Mouse (Mus musculus): ENCODE results near the gene Tspyl1. TPM values are rescaled to one million over a fixed set of nuclear protein-coding genes. Genes with fewer than 3 reads are reported as not detected.
"Not testable (repeated sequence)": the region's sequence is repeated elsewhere in the genome, so short reads cannot be mapped to it uniquely, and the experiment has no call there.

Tspyl1 gene
- 57.7 and 69.3 TPM in 2 replicates for polyA plus RNA-seq (2016; fragmentation: Nextera tagmentation; extraction: Ambion mirVana)

- H3K4me1 ChIP-seq: peaks cover 26% of the 10 kb centered on the region
- 0% methylated on average over 38 of the region's 38 CpGs for WGBS
- no peaks in the 10 kb centered on the region for H3K27me3 ChIP-seq (ENCODE audit: low read depth, poor library complexity, severe bottlenecking)
- peak within 1 kb of the TSS; percentile 88 for H3K27ac ChIP-seq
- H3K9me3 ChIP-seq (replicated peaks): no peaks in the 10 kb centered on the region
- peak; percentile 96 for DNase-seq (ENCODE audit: low spot score)
- peak within 1 kb of the TSS; percentile 85 for H3K4me3 ChIP-seq
- peaks cover 27% of the 10 kb centered on the region for H3K36me3 ChIP-seq
Measured at GRCm38 (mm10) chr10:34281962-34282388, at the start of gene Tspyl1. TSS of gene Tspyl1 (plus strand) at chr10:34282190.

- Histone ChIP-seq H3K4me3 (no peak overlapping the region), H3K9me3 (replicated peaks) (no peaks in the 10 kb centered on the region), H3K4me1 (peaks cover 8% of the 10 kb centered on the region), H3K27ac (no peak overlapping the region), H3K27me3 (ENCODE audit: low read depth, poor library complexity, severe bottlenecking) (no peaks in the 10 kb centered on the region), H3K36me3 (no peaks in the 10 kb centered on the region)
- DNase-seq (ENCODE audit: low spot score): no peak
- 67% methylated on average over 1 of the region's 1 CpGs for WGBS
Measured at GRCm38 (mm10) chr10:34233418-34233817, 48.6 kb upstream of the Tspyl1 start.

GRCm38 (mm10) chr10:34233931-34234745 is 47.9 kb upstream of the Tspyl1 start:
- H3K27ac ChIP-seq: no peak overlapping the region
- peaks cover 8% of the 10 kb centered on the region for H3K4me1 ChIP-seq
- H3K4me3 ChIP-seq: no peak overlapping the region
- H3K36me3 ChIP-seq: no peaks in the 10 kb centered on the region
- H3K9me3 ChIP-seq (replicated peaks): no peaks in the 10 kb centered on the region
- WGBS: 32% methylated on average over 2 of the region's 2 CpGs
- no peaks in the 10 kb centered on the region for H3K27me3 ChIP-seq (ENCODE audit: low read depth, poor library complexity, severe bottlenecking)
- no peak for DNase-seq (ENCODE audit: low spot score)

GRCm38 (mm10) chr10:34235384-34235783 is 46.6 kb upstream of the Tspyl1 start:
- Histone ChIP-seq H3K36me3 (no peaks in the 10 kb centered on the region), H3K9me3 (replicated peaks) (no peaks in the 10 kb centered on the region), H3K27ac (no peak overlapping the region), H3K4me1 (peaks cover 8% of the 10 kb centered on the region), H3K4me3 (no peak overlapping the region), H3K27me3 (ENCODE audit: low read depth, poor library complexity, severe bottlenecking) (no peaks in the 10 kb centered on the region)
- 49% methylated on average over 3 of the region's 3 CpGs for WGBS
- DNase-seq (ENCODE audit: low spot score): no peak

- H3K27me3 ChIP-seq (ENCODE audit: low read depth, poor library complexity, severe bottlenecking): no peaks in the 10 kb centered on the region
- 90% methylated on average over 5 of the region's 5 CpGs for WGBS
- no peak overlapping the region for H3K4me3 ChIP-seq
- H3K36me3 ChIP-seq: no peaks in the 10 kb centered on the region
- no peaks in the 10 kb centered on the region for H3K9me3 ChIP-seq (replicated peaks)
- H3K4me1 ChIP-seq: peaks cover 8% of the 10 kb centered on the region
- H3K27ac ChIP-seq: no peak overlapping the region
- DNase-seq (ENCODE audit: low spot score): no peak
Measured at GRCm38 (mm10) chr10:34236569-34236968, 45.4 kb upstream of the Tspyl1 start.

- Histone ChIP-seq H3K36me3 (no peaks in the 10 kb centered on the region), H3K4me1 (peaks cover 6% of the 10 kb centered on the region), H3K9me3 (replicated peaks) (no peaks in the 10 kb centered on the region), H3K27ac (no peak overlapping the region), H3K27me3 (ENCODE audit: low read depth, poor library complexity, severe bottlenecking) (no peaks in the 10 kb centered on the region), H3K4me3 (no peak overlapping the region)
- 76% methylated on average over 4 of the region's 4 CpGs for WGBS
- no peak for DNase-seq (ENCODE audit: low spot score)
Measured at GRCm38 (mm10) chr10:34238536-34238935, 43.5 kb upstream of the Tspyl1 start.

- no peak for DNase-seq (ENCODE audit: low spot score)
- Histone ChIP-seq H3K27me3 (ENCODE audit: low read depth, poor library complexity, severe bottlenecking) (no peaks in the 10 kb centered on the region), H3K9me3 (replicated peaks) (no peaks in the 10 kb centered on the region), H3K36me3 (no peaks in the 10 kb centered on the region), H3K4me1 (no peaks in the 10 kb centered on the region), H3K27ac (no peak overlapping the region), H3K4me3 (no peak overlapping the region)
- 81% methylated on average over 5 of the region's 5 CpGs for WGBS
Measured at GRCm38 (mm10) chr10:34244745-34245144, 37.2 kb upstream of the Tspyl1 start.

- no peaks in the 10 kb centered on the region for H3K27me3 ChIP-seq (ENCODE audit: low read depth, poor library complexity, severe bottlenecking)
- H3K9me3 ChIP-seq (replicated peaks): no peaks in the 10 kb centered on the region
- 69% methylated on average over 2 of the region's 2 CpGs for WGBS
- no peak overlapping the region for H3K4me3 ChIP-seq
- H3K27ac ChIP-seq: no peak overlapping the region
- DNase-seq (ENCODE audit: low spot score): no peak
- no peaks in the 10 kb centered on the region for H3K36me3 ChIP-seq
- H3K4me1 ChIP-seq: no peaks in the 10 kb centered on the region
Measured at GRCm38 (mm10) chr10:34246106-34246505, 35.9 kb upstream of the Tspyl1 start.

- no peaks in the 10 kb centered on the region for H3K36me3 ChIP-seq
- H3K27ac ChIP-seq: no peak overlapping the region
- no peak for DNase-seq (ENCODE audit: low spot score)
- H3K4me1 ChIP-seq: no peaks in the 10 kb centered on the region
- H3K9me3 ChIP-seq (replicated peaks): no peaks in the 10 kb centered on the region
- WGBS: 67% methylated on average over 3 of the region's 3 CpGs
- no peaks in the 10 kb centered on the region for H3K27me3 ChIP-seq (ENCODE audit: low read depth, poor library complexity, severe bottlenecking)
- H3K4me3 ChIP-seq: no peak overlapping the region
Measured at GRCm38 (mm10) chr10:34247757-34248156, 34.2 kb upstream of the Tspyl1 start.

- 72% methylated on average over 2 of the region's 2 CpGs for WGBS
- no peaks in the 10 kb centered on the region for H3K4me1 ChIP-seq
- H3K27me3 ChIP-seq (ENCODE audit: low read depth, poor library complexity, severe bottlenecking): no peaks in the 10 kb centered on the region
- no peak for DNase-seq (ENCODE audit: low spot score)
- no peaks in the 10 kb centered on the region for H3K36me3 ChIP-seq
- no peak overlapping the region for H3K27ac ChIP-seq
- no peaks in the 10 kb centered on the region for H3K9me3 ChIP-seq (replicated peaks)
- H3K4me3 ChIP-seq: no peak overlapping the region
Measured at GRCm38 (mm10) chr10:34249594-34249993, 32.4 kb upstream of the Tspyl1 start.

GRCm38 (mm10) chr10:34252833-34253232 is 29.2 kb upstream of the Tspyl1 start:
- H3K4me1 ChIP-seq; H3K27ac ChIP-seq; H3K36me3 ChIP-seq; H3K27me3 ChIP-seq (ENCODE audit: low read depth, poor library complexity, severe bottlenecking); H3K4me3 ChIP-seq; H3K9me3 ChIP-seq (replicated peaks); DNase-seq (ENCODE audit: low spot score): not testable (repeated sequence)
- WGBS: 95% methylated on average over 9 of the region's 9 CpGs

GRCm38 (mm10) chr10:34265106-34265505 is 16.9 kb upstream of the Tspyl1 start:
- Histone ChIP-seq H3K27ac (no peak overlapping the region), H3K4me1 (peaks cover 6% of the 10 kb centered on the region; the same call in 1 of the 2 replicates), H3K27me3 (ENCODE audit: low read depth, poor library complexity, severe bottlenecking) (no peaks in the 10 kb centered on the region), H3K9me3 (replicated peaks) (no peaks in the 10 kb centered on the region), H3K36me3 (no peaks in the 10 kb centered on the region), H3K4me3 (no peak overlapping the region)
- no peak for DNase-seq (ENCODE audit: low spot score)
- 89% methylated on average over 4 of the region's 4 CpGs for WGBS

- WGBS: 76% methylated on average over 5 of the region's 5 CpGs
- no peaks in the 10 kb centered on the region for H3K9me3 ChIP-seq (replicated peaks)
- no peak overlapping the region for H3K4me3 ChIP-seq
- H3K27ac ChIP-seq: no peak overlapping the region
- H3K27me3 ChIP-seq (ENCODE audit: low read depth, poor library complexity, severe bottlenecking): no peaks in the 10 kb centered on the region
- peaks cover 6% of the 10 kb centered on the region; the same call in 1 of the 2 replicates for H3K4me1 ChIP-seq
- DNase-seq (ENCODE audit: low spot score): no peak
- H3K36me3 ChIP-seq: no peaks in the 10 kb centered on the region
Measured at GRCm38 (mm10) chr10:34267312-34268070, 14.5 kb upstream of the Tspyl1 start.

All from limb, embryonic 10.5 days (tissue).